Mouse (Mus musculus): ENCODE measurements around the gene Ephb1.

GRCm38 (mm10) chr9:102256407-102256806, 98.1 kb downstream of the Ephb1 start:
- no peak for TF ChIP-seq MYOD1 (IDR thresholded peaks at IDR 0.05; ENCODE audit: control insufficient read depth, insufficient read length, low read depth)
- no peak for TF ChIP-seq MYOG (IDR thresholded peaks at IDR 0.05; ENCODE audit: control insufficient read depth, extremely low read depth, insufficient read length)
- TF ChIP-seq CTCF (IDR thresholded peaks at IDR 0.05; ENCODE audit: control insufficient read depth, insufficient read depth, insufficient read length), result no peak
